Mouse (Mus musculus): ENCODE results near the gene Knstrn.

Gene Knstrn

GRCm38 (mm10) chr2:118861454-118862339, 47.9 kb downstream of the Knstrn start, which contains the start of gene Ivd:
Gene Ivd, plus strand, starts transcription at chr2:118861954.
- CTCF ChIA-PET, result interaction anchor here (0.7 kb wide), 1 partner anchor 1039 kb away, joined by 6 read pairs; no protein-coding TSS in a partner anchor

GRCm38 (mm10) chr2:118862340-118862675, 48.5 kb downstream of the Knstrn start:
- CTCF ChIA-PET, result interaction anchor here (0.7 kb wide), 1 partner anchor 1038 kb away, joined by 6 read pairs; no protein-coding TSS in a partner anchor

- CTCF ChIA-PET, result no interaction called here
Measured at GRCm38 (mm10) chr2:118870601-118871000, 56.8 kb downstream of the Knstrn start.

- CTCF ChIA-PET, result no interaction called here
Measured at GRCm38 (mm10) chr2:118871032-118871431, 57.2 kb downstream of the Knstrn start.

GRCm38 (mm10) chr2:118873018-118873417, 59.2 kb downstream of the Knstrn start:
- CTCF ChIA-PET, result interaction anchor here (0.6 kb wide), 1 partner anchor 100 kb away, joined by 3 read pairs; no protein-coding TSS in a partner anchor

GRCm38 (mm10) chr2:118873890-118874430, 60.2 kb downstream of the Knstrn start:
- CTCF ChIA-PET, result no interaction called here

GRCm38 (mm10) chr2:118875316-118875715, 61.5 kb downstream of the Knstrn start:
- CTCF ChIA-PET, result no interaction called here

- CTCF ChIA-PET, result no interaction called here
Measured at GRCm38 (mm10) chr2:118876453-118876852, 62.6 kb downstream of the Knstrn start.

- CTCF ChIA-PET, result no interaction called here
Measured at GRCm38 (mm10) chr2:118881019-118881418, 67.2 kb downstream of the Knstrn start.

- CTCF ChIA-PET, result interaction anchor here (0.5 to 2.2 kb wide), 5 partner anchors 24 to 141 kb away, joined by 3 to 10 read pairs (median 6); no protein-coding TSS in a partner anchor
Measured at GRCm38 (mm10) chr2:118881956-118882355, 68.2 kb downstream of the Knstrn start.

GRCm38 (mm10) chr2:118882840-118883679, 69.3 kb downstream of the Knstrn start:
- CTCF ChIA-PET, result interaction anchor here (0.6 to 2.2 kb wide), 7 partner anchors 23 to 243 kb away, joined by 3 to 10 read pairs (median 4); no protein-coding TSS in a partner anchor

GRCm38 (mm10) chr2:118887440-118887839, 73.6 kb downstream of the Knstrn start:
- CTCF ChIA-PET, result interaction anchor here (0.7 to 0.9 kb wide), 2 partner anchors 27 to 187 kb away, joined by 3 read pairs; no protein-coding TSS in a partner anchor

GRCm38 (mm10) chr2:118887845-118888548, 74.2 kb downstream of the Knstrn start:
- CTCF ChIA-PET, result interaction anchor here (0.7 to 0.9 kb wide), 2 partner anchors 26 to 188 kb away, joined by 3 read pairs; no protein-coding TSS in a partner anchor

GRCm38 (mm10) chr2:118891173-118891572, 77.4 kb downstream of the Knstrn start:
- CTCF ChIA-PET, result no interaction called here

GRCm38 (mm10) chr2:118895990-118896913, 82.4 kb downstream of the Knstrn start:
- CTCF ChIA-PET, result interaction anchor here (0.5 to 0.6 kb wide), 2 partner anchors 45 to 233 kb away, joined by 3 to 5 read pairs; no protein-coding TSS in a partner anchor

GRCm38 (mm10) chr2:118896914-118897291, 83.1 kb downstream of the Knstrn start:
- CTCF ChIA-PET, result interaction anchor here (0.5 kb wide), 1 partner anchor 233 kb away, joined by 3 read pairs; no protein-coding TSS in a partner anchor

GRCm38 (mm10) chr2:118897392-118897791, 83.6 kb downstream of the Knstrn start:
- CTCF ChIA-PET, result interaction anchor here (1.0 kb wide), 1 partner anchor 69 kb away, joined by 4 read pairs; no protein-coding TSS in a partner anchor

GRCm38 (mm10) chr2:118897808-118898207, 84.0 kb downstream of the Knstrn start:
- CTCF ChIA-PET, result interaction anchor here (1.0 kb wide), 1 partner anchor 69 kb away, joined by 4 read pairs; no protein-coding TSS in a partner anchor

- CTCF ChIA-PET, result no interaction called here
Measured at GRCm38 (mm10) chr2:118898771-118899170, 85.0 kb downstream of the Knstrn start.

GRCm38 (mm10) chr2:118899306-118899705, 85.5 kb downstream of the Knstrn start:
- CTCF ChIA-PET, result no interaction called here
